Mouse (Mus musculus): Measurements from ENCODE around the gene Krt20. TPM values are rescaled to one million over a fixed set of nuclear protein-coding genes. Genes with fewer than 3 reads are reported as not detected.

Krt20 gene
- total RNA-seq, 1 experiment from 2014 or later: not detected

DNA sequence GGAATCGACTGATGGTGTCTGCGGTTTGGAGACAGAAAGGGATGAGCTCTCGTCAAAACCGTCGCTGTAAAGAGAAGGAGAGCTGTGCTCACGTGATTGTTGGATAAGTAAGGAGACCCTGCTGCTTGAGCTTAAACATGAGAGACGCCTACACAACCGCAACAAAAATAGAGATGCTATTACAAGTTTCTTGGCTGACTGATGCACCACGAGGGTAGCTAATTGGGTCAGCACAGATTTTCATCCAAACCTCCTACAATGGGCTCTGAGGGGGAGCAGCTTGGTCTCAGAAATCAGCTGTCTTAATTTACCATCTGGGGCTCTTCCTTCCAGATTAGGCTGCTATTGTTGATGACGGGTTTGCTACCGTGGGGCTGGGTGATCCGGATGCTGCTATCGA, 21.0 kb downstream of the Krt20 start:
- ATAC-seq (replicated peaks; ENCODE audit: insufficient number of reproducible peaks, low FRiP score, low TSS enrichment, poor library complexity, severe bottlenecking): no peak

DNA sequence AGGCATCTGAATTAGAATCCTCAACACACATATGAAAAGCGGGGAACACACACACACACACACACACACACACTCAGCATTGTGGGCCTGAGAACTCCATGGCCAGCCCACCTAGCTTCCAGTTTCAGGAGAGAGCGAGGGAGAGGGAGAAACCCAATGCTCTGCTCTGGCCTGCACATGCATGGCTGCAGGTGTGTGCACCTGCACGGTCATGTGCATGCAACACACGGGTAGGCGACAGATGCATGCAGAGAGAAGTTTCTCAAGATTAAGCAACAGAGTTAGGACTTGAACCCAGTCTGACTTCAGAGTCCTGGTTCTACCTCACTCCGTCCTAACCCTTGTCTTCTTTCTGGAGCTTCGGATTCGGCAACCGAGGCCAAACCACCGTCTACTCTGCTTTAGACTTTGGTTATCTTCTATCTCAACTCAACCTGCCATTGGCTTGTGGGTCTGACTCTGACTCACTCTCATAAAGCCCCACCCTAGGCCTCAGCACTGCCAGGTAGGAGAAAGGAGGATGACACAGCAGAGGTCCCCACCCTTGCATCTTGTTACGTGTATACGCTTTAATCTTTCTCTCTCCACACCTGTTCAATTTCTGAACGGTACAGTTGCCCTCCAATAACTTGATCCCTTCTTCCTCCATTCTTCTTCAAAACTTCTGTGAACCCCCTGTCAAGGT, 23.3 kb downstream of the Krt20 start:
- no peak for ATAC-seq (replicated peaks; ENCODE audit: insufficient number of reproducible peaks, low FRiP score, low TSS enrichment, poor library complexity, severe bottlenecking)

DNA sequence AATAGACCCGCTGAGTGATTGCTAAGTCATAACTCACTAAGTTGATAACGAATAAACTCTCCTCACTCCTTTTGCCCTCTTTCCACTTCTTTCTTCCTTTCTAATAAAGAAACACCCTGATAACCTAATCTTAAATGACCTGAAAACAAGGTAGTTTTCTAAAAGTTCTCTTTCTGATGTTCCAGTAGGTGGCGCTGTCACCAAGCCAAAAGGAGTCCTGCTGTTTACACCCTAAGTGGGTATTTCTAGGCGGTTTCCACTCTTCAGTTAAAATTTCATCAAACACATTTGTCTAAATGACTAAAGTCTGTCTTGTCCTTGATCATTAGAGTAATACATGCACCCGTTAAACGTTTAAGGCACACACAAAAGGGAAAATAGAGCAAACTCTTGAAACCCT, 24.7 kb downstream of the Krt20 start:
- no peak for ATAC-seq (replicated peaks; ENCODE audit: insufficient number of reproducible peaks, low FRiP score, low TSS enrichment, poor library complexity, severe bottlenecking)

DNA sequence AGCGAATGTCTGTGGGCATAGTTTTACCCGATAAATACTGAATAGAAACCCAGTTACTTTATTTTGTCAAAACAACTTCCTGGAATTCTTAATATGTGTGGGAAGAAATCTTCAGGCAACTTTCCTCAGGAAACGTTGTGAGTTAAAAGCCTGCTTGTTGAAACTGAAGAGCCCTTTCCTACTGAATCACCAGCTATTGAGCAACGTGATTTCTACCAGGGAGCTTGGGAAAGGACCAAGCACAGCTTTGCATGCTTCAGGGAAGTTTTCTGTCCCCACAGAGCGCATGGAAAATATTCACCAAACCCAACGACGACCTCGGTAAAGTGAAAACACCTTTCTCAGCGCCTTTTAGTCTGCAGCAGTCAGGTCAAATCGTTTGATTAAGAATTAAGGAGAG, 31.8 kb downstream of the Krt20 start:
- no peak for ATAC-seq (replicated peaks; ENCODE audit: insufficient number of reproducible peaks, low FRiP score, low TSS enrichment, poor library complexity, severe bottlenecking)

DNA sequence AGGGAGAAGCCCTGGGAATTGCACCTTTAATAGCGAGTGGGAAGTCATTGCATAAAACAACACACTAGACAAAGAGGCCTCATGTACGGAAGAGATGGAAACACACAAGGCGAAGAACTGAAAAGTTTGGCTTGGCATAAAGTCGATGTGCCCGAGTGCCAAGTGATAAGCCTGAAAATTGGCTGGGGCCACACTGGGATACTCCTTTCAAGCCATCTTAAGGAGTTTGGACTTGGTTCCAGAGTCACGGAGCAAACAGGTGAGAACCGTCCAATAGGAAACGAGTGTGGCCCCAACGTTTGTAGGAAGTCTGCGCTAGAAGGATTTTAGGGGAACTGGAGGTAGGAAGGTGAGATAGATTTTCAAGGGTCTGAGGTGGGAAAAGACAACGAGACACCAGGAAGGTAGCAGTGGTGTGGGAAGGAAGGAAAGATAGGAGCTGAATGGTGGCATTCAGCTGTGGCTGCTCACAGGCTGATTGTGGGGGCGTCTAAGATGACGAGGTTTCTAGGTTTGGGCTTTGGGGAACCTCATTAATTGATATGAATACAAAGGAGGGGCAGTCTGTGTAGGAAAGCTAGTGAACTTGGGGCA, 37.9 kb downstream of the Krt20 start:
- ATAC-seq (replicated peaks; ENCODE audit: insufficient number of reproducible peaks, low FRiP score, low TSS enrichment, poor library complexity, severe bottlenecking): no peak

DNA sequence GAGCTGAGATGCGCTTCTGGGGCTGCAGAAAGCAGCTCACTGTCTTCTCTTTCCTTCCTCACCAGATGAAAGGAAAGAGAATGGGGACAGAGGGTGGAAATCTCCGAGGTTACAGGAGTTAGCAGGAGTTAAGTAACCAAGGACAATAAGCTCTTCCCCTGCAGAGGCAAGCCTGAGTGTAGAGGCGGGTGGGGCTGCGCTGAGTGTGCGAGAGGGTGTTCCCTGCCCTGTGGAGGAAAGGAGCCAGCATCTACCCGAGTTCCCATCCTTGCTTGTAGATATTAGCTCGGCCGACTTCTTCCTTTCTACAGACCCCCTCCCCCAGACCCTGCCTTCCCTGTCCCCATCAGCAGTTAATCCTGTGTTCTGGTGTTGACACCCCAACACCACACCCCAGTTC, 39.1 kb downstream of the Krt20 start:
- no peak for ATAC-seq (replicated peaks; ENCODE audit: insufficient number of reproducible peaks, low FRiP score, low TSS enrichment, poor library complexity, severe bottlenecking)

DNA sequence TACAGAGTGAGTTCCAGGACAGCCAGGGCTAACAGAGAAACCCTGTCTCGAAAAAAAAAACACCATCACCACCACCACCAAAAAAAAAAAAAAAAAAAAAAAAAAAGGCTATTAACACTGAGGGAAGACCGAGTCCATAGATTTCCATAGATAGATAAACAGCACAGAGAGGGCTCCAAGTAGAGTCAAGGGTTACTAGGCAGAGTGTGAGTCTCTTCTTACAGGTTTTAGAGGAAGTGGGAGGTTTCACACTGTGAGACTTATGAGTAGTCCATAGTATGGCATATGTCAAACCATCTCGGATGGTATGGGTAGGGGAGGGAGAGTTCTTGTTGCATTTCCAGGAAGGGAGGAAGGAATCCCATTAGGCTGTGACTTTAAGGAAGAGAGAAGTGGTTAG, 39.9 kb downstream of the Krt20 start:
- ATAC-seq (replicated peaks; ENCODE audit: insufficient number of reproducible peaks, low FRiP score, low TSS enrichment, poor library complexity, severe bottlenecking): no peak

DNA sequence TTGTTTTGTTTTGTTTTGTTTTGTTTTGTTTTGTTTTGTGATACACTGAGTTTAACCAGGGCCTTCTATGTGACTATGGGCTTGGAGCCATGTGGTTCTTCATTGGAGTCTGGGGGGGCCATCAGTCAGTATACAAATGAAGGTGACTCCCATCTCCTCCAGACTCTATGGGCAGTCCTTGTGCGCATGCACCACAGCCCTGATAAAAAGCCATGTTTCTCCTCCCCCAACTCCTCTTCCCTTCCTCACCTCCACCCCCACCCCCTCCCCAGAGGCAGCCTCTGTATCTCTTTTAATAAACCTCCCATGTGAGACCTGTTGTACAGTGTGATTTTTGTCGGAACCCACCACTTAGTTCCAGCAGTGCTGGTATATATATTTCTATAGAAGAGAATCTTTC, 41.3 kb downstream of the Krt20 start:
- ATAC-seq (replicated peaks; ENCODE audit: insufficient number of reproducible peaks, low FRiP score, low TSS enrichment, poor library complexity, severe bottlenecking): no peak

DNA sequence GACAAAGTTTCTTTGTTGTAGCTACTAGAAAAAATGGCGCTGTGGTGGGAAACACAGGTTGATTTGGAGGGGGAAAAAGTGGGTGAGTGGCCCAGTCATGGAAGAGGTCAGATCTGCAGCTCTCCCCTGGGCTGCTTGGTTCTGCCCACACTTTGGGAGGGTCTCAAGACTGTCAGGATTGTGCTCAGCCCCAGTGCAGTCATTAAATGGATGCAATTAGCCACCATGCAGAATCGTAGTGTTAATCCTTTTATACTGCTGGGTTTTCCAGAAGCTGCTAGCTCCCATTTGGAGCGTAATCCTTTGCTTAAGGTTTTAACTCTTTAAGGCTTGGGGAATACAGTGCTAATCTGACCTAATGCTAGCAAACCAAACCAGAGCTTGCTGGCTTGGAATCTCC, 41.9 kb downstream of the Krt20 start:
- no peak for ATAC-seq (replicated peaks; ENCODE audit: insufficient number of reproducible peaks, low FRiP score, low TSS enrichment, poor library complexity, severe bottlenecking)

DNA sequence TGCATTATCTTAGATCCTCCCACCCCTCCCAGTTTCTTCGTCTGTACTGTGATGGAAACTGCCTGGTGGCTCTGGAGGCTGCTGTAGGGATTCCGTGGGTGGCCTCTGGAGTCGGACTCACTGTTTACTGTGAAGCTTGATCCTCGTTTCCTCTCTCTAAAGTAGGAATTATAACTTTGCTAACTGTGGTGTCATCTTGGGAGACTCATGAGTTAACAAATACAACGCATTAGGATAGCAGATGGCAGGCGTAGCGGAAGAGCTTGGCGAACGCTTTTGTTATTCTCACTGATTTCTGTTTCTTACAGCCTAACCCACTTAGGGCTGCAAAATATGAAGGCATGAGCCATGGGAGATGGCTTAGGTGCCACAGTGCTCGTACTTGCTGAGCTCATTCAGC, 45.5 kb downstream of the Krt20 start:
- no peak for ATAC-seq (replicated peaks; ENCODE audit: insufficient number of reproducible peaks, low FRiP score, low TSS enrichment, poor library complexity, severe bottlenecking)

DNA sequence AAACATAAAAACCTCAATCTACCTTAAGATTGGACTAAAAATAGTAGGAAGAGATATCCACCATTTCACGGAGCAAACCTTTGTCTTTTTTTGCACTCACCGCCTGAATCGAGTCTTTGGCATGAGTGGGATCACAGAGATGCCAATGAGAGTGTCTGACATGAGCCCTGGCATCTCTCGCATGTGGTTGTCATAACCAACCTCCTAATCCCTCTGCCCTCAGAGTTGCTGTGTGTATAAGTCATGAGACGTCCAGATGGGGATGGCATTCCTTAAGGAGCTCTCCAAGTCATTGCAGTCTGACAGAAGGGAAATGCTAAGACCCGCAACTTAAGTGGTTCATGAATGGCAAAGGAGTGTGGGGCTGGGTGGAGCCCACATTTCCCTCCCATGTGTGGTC, 46.6 kb downstream of the Krt20 start:
- no peak for ATAC-seq (replicated peaks; ENCODE audit: insufficient number of reproducible peaks, low FRiP score, low TSS enrichment, poor library complexity, severe bottlenecking)

DNA sequence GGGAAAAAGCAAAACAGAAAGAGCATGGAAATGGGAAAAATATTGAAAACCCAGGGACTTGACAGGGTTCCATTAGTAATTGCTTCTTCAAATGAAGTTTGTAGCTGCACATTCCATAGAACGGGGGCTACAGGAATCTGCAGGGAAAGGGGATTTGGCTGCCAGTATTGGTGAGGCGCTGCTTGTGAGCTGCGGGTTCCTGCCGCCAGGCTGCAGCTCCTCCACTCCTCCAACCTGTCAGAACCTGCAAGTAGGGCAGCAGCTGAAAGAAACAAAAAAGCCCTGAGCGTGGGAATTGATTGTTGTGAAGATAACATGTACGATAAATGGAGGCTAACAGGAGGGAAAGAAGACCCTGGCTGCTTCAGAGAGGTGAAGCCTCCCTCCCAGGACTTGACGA, 47.1 kb downstream of the Krt20 start:
- ATAC-seq (replicated peaks; ENCODE audit: insufficient number of reproducible peaks, low FRiP score, low TSS enrichment, poor library complexity, severe bottlenecking): no peak

DNA sequence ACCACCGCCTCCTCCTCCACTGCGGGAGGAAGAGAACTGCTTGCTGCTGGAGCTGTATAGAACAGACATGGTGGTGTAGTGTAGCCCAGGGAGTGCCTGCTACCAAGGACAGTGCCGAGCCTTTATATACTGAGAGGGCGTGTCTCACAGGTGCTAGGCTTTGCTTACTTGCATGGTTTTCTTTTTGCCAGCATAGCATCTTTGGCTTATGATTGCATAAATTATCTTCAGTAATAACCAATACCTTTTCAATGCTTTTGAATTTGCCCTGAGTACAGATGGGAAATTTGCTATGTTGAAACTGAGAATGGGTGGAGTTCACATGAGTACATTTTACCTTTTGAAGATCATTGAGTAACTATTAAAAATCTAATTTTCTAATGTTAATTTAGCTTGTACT, 48.7 kb downstream of the Krt20 start, which contains the start of gene Krt10:
TSS of gene Krt10 (minus strand) at position 101 of the 400 bp plus-strand sequence.
- no peak for ATAC-seq (replicated peaks; ENCODE audit: insufficient number of reproducible peaks, low FRiP score, low TSS enrichment, poor library complexity, severe bottlenecking)

DNA sequence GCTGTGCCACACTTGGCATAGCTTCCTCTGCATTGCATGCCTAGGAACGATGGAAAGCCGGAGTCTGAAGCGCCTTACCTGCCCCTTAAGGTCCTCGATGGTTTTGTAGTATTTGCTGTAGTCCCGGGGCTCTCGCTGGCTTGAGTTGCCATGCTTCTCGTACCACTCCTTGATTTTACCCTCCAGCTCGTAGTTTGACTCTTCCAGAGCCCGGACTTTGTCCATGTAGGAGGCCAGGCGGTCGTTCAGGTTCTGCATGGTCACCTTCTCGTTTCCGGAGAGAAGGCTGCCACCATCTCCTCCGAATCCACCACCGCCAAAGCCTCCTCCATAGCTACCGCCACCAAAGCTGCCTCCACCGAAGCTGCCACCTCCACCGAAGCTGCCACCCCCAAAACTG, 49.3 kb downstream of the Krt20 start:
- ATAC-seq (replicated peaks; ENCODE audit: insufficient number of reproducible peaks, low FRiP score, low TSS enrichment, poor library complexity, severe bottlenecking): no peak

DNA sequence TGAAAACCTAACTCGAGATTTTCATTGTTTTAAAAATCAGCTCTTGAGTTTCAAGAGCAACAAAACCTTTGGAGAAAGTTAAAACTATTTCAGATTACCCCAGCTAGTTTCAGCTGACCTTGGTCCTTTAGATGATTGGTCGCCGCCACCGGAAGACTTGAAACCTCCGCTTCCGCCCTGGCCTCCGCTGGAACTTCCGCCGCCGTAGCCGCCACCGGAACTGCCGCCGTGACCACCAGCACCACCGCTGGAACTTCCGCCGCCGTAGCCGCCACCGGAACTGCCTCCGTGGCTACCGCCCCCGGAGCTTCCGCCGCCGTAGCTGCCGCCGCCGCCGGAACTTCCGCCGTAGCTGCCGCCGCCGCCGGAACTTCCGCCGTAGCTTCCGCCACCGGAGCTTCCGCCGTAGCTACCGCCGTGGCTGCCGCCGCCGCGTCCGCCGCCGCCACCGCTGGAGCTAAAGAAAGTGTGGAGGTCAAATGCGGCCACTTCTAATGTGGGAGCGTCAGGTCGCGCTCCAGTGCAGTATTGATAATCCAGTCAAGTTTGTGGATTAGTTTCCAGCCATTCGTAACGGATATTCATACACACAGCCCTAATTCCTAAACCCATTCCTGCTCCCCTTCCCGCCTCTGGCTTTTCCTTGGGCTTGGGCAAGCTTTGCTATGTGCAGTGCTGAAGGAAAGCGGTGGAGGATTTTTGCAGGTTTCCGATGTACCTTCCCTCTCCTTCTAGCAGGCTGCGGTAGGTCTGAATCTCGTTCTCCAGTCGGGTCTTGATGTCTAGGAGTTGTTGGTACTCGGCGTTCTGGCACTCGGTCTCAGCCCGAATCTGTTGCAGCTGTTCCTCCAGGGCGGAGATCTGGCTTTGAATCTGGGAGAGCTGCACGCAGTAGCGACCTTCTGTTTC, 51.9 kb downstream of the Krt20 start:
- peak; percentile 92 for ATAC-seq (replicated peaks; ENCODE audit: insufficient number of reproducible peaks, low FRiP score, low TSS enrichment, poor library complexity, severe bottlenecking)

DNA sequence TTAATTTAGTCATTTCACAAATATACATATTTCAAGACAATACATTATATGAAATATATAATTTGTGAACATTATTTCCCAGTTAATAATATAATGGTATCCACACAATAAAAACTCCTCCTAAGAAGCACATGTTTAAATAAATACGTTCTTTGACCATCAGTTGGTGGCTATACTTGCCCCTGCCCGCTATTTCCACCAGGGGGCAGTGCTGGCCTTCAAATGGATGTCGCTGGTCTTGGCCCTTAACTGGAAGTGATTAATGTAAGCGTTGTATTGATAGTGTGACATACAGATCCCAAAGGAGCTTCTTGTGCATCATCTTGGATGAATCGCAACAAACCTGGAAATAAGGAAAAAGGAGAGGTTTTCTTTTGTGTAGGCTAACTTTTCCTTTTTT, 58.4 kb downstream of the Krt20 start:
- 0 out of 2 replicates have a peak, but pooled peaks have one; percentile 75 for ATAC-seq (replicated peaks; ENCODE audit: insufficient number of reproducible peaks, low FRiP score, low TSS enrichment, poor library complexity, severe bottlenecking)
